Mouse (Mus musculus) erythroblast, embryonic 14.5 days (primary cell): ENCODE data around the gene Lypd4.

Experiments
- GATA1 ChIP-seq: IDR thresholded peaks from 2 replicates; pipeline ENCODE4 v1.6.1; 2012; ENCODE audit warnings: low read length, inconsistent platforms, mixed read lengths
- TAL1 ChIP-seq: IDR thresholded peaks from 3 replicates; pipeline ENCODE4 v1.6.1; 2012; ENCODE audit warnings: low read length, inconsistent platforms, mixed read lengths

DNA sequence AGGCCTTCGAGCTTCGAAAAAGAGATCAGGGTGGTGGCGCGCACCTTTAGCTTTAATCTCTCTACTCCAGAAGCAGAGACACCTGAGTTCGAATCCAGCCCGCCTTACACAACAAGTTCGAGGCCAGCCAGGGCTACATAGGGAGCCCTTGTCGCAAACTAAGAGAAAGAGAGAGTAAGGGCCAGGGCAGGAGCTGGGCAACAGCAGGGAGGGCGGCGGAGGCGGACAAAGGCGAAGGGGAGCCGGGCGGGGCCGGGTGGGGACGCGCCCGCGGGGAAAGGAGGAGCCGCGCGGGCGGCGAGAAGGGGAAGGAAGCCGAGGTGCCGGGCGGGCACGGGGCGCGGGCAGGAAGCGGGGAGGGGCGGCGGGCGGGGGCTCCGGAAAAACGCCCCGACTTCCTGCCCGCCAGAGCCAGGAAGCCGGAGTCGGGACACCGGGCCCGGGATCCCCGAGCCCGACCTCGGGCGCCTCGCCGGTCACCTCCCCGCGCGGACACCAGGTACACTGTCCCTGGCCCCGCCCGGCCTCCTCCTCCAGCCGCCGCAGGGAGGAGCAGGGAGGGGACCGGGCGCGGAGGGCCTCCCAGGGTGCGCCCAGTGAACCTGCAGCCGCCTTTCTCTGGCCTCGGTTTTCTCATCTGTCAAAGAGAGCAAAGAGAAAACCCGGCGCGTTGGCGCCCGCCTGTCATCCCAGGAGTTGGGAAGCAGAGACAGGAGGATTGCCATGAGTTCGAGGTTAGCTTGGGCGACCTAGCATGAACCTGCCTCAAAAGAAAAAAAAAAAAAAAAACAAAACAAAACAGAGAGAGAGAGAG lies 33.1 kb upstream of the Lypd4 start, which contains the start of gene Arhgef1:
- TF ChIP-seq TAL1 = no peak
- no peak for TF ChIP-seq GATA1
